Mouse (Mus musculus) testis, adult 2 months (tissue): ENCODE data around the gene Vwa5b1.

Source experiments
- CTCF ChIP-seq: fragments of 200-500 bp; IDR thresholded peaks from 2 replicates; pipeline ENCODE4 v1.5.1; 2012; ENCODE audit warnings: low read depth, mild to moderate bottlenecking, inconsistent platforms, low read length, moderate library complexity; ENCODE audit not compliant: control insufficient read depth, insufficient read depth, insufficient replicate concordance
- POLR2A ChIP-seq: fragments of 200-500 bp; IDR thresholded peaks from 2 replicates; pipeline ENCODE4 v1.6.1; 2012; ENCODE audit warnings: low read depth, mild to moderate bottlenecking, inconsistent platforms, low read length, moderate library complexity; ENCODE audit not compliant: control insufficient read depth

DNA sequence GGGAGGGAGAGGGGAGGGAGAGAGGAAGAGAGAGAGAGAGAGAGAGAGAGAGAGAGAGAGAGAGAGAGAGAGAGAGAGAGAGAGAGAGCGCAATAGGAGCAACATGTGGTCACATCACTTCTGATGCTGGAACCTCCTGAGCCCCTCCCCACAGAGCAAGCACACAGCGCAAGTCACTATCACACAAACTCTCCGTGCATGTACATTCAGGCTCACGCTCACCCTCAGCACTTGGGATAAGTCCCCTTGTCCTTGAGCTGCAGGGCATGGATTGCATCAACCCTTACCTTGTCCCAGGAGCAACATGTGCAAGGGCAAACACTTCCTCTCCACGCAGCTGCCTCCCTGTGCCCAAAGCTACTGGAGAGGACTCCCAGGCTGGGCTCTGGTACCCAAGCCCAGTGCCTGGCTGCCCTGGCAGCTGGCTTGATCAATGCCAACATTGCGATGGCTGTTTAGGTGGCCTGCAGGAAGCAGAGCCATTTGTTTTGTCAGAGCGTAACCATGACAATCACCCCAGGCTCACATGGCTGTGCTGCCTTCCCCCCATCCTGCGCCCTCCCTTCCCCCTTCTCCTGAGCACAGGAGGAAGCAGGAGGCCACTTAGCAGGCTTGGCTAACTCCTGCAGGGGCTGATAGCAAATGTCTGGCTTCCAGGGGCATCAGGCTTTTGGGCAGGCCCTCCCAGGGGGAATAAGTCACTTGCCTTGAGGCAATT is at the start of gene Vwa5b1:
- no peak for TF ChIP-seq CTCF
- no peak for TF ChIP-seq POLR2A
